Mouse (Mus musculus) intestine, postnatal 0 days (tissue): ENCODE data around the gene Nek11. TPM values are rescaled to one million over a fixed set of nuclear protein-coding genes. Genes with fewer than 3 reads are reported as not detected.

Experiments used
- polyA plus RNA-seq: library from polyadenylated mRNA; unstranded; fragments of >200 nt; fragmentation: Nextera tagmentation; extraction: Ambion mirVana; gene quantifications from 2 replicates; pipeline ENCODE4 v1.2.1, GENCODE M21; 2015

The Nek11 gene
- polyA plus RNA-seq, 1 experiment from 2014 or later: 0.08 TPM

Other genes with a start within 250 kb of the Nek11 start
- 9.2 and 10.4 TPM in 2 replicates for gene Aste1, start 132 bp downstream of the Nek11 start, polyA plus RNA-seq
- gene Atp2c1, start 131.8 kb upstream of the Nek11 start, polyA plus RNA-seq: 22.9 and 26.9 TPM in 2 replicates
- gene Pik3r4, start 247.5 kb upstream of the Nek11 start, polyA plus RNA-seq: 8.4 and 8.9 TPM in 2 replicates